ENCODE assay signal across 20 mouse cellular contexts in the genomic region with DNA sequence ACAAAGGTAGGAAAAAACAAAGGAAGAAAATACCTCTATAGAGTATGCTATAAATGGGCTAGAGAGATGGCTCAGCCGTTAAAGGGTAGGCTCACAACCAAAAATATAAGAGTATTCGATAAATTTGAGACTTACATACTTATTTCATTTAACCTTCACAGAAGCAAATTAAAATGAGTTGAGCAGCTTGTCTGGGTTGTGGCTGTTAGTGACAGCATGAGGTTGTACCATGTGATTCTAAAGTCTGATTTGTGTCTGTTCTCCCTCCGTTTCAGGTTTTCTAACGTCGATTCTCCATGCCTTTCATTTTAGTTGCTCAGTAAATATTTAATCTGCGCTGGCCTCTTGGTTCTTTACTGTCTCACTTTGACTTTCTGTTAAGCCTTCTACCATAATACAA. TPM values are rescaled to one million over a fixed set of nuclear protein-coding genes. Genes with fewer than 3 reads are reported as not detected.
DNase-seq lines count a peak whose midpoint lies in the region; TF ChIP-seq lines count a peak whose summit lies in the region.
"Had no signal": no experiment of that assay in that cellular context is flagged by ENCODE, and none has a peak within 500 bp of the region (broad histone marks: within the 10 kb centered on the region; RNA-seq: fewer than 3 reads in every experiment).

No protein-coding gene starts in this region.

- WGBS in macrophage (ENCODE audit: missing documents), result 28% methylated on average over 6 of the region's 6 CpGs

- intact Hi-C loops in gastrocnemius, adult 2 months (cut with DNase I), result no loop called here
- intact Hi-C loops in heart, postnatal 14 days (cut with DNase I), result no loop called here

- H3K27ac ChIP-seq in gastrocnemius, adult 2 months, result 0 out of 2 replicates have a peak overlapping the region, but pooled peaks have one; percentile 21
- peak overlapping the region; percentile 76; the same call in 1 of the 2 replicates for H3K27ac ChIP-seq in cortical plate, adult 2 months (ENCODE audit: insufficient read depth, low read length)
- H3K27ac ChIP-seq in macrophage, result peak overlapping the region; percentile 98
- H3K27ac ChIP-seq: embryonic facial prominence, embryonic 13.5 days; hindbrain, embryonic 12.5 days; limb, embryonic 13.5 days; lung, embryonic 15.5 days; neural tube, embryonic 15.5 days; stomach, postnatal 0 days had no signal

- no peak for DNase-seq in gastrocnemius, adult 2 months
- DNase-seq in gastrocnemius, postnatal 10 days, result no peak
- DNase-seq in 3134 (ENCODE audit: extremely low read depth, insufficient read length, low spot score), result peak; percentile 5
- DNase-seq in retina, postnatal 1 day, result no peak
- DNase-seq in heart, postnatal 14 days, result no peak
- DNase-seq: adrenal gland, adult 2 months; cerebellum, adult 9-11 months; kidney, postnatal 14 days; lung, postnatal 4 days; midbrain, embryonic 14.5 days; right cerebral cortex, postnatal 25 days had no signal

- H3K36me3 ChIP-seq in macrophage (ENCODE audit: inconsistent target), result peaks cover 25% of the 10 kb centered on the region; the same call in 1 of the 2 replicates
- H3K36me3 ChIP-seq: hindbrain, embryonic 12.5 days; lung, embryonic 15.5 days; neural tube, embryonic 15.5 days had no signal

- TF ChIP-seq POLR2A in cortical plate, adult 2 months (IDR thresholded peaks at IDR 0.05; ENCODE audit: extremely low read depth, insufficient read depth, low read length), result no peak

- peaks cover 7% of the 10 kb centered on the region for H3K4me1 ChIP-seq in cortical plate, adult 2 months (ENCODE audit: control insufficient read depth, insufficient read depth, low read length)
- H3K4me1 ChIP-seq: hindbrain, embryonic 12.5 days; limb, embryonic 13.5 days; neural tube, embryonic 15.5 days had no signal

- H3K79me2 ChIP-seq in macrophage (ENCODE audit: inconsistent target), result peaks cover 94% of the 10 kb centered on the region

- TF ChIP-seq CTCF in gastrocnemius, adult 2 months (IDR thresholded peaks at IDR 0.05), result no peak
- no peak for TF ChIP-seq CTCF in cortical plate, adult 2 months (IDR thresholded peaks at IDR 0.05; ENCODE audit: extremely low read depth, insufficient read depth, low read length)

- H3K4me3 ChIP-seq in gastrocnemius, adult 2 months, result no peak overlapping the region
- no peak overlapping the region for H3K4me3 ChIP-seq in cortical plate, adult 2 months (ENCODE audit: insufficient read depth, low read length)
- H3K4me3 ChIP-seq in macrophage (ENCODE audit: inconsistent target), result peak overlapping the region; percentile 10
- H3K4me3 ChIP-seq: embryonic facial prominence, embryonic 13.5 days; hindbrain, embryonic 12.5 days; limb, embryonic 13.5 days; lung, embryonic 15.5 days; neural tube, embryonic 15.5 days had no signal

RNA-seq across cellular contexts. Expression of a gene that starts 4.3 kb away (rescaled TPM):
- under 1 TPM; 0.45 to 0.46 TPM for total RNA-seq in gastrocnemius, adult 2 months (2021)
- total RNA-seq in gastrocnemius, postnatal 10 days (2021), result 1 to 10 TPM in 1 of 2 experiments, under 1 TPM in 1; 0.87 to 2.2 TPM
- polyA plus RNA-seq in cortical plate, adult 2 months (2012; rRNA removed), result 1.0 and 1.3 TPM in 2 replicates
- 100 to 1,000 TPM in 16 of 26 experiments, 10 to 100 TPM in 10; 11.0 to 220 (median 121) TPM for total RNA-seq in macrophage (2018; cell fraction: chromatin; rRNA removed)
- 100 to 1,000 TPM; 109 to 178 (median 145) TPM for total RNA-seq in macrophage (2018; cell fraction: cytosol; rRNA removed)
- total RNA-seq in macrophage (2018; cell fraction: nucleus; rRNA removed), result 100 to 1,000 TPM in 22 of 26 experiments, 10 to 100 TPM in 4; 35.6 to 316 (median 172) TPM
- 141 to 593 TPM (median 289 TPM) in 3 replicates for polyA plus RNA-seq in macrophage (2018)
- 1 to 10 TPM; 1.1 to 1.2 TPM for total RNA-seq in heart, postnatal 14 days (2021)
- polyA plus RNA-seq: midbrain, embryonic 14.5 days had no signal

RNA-seq across cellular contexts. Expression of a gene that starts 11.1 kb away (rescaled TPM):
- not detected for total RNA-seq in gastrocnemius, adult 2 months (2021)
- total RNA-seq in gastrocnemius, postnatal 10 days (2021), result under 1 TPM in 1 of 2 experiments, not detected in 1; 0.20 TPM
- 0.09 and 0.10 TPM in 2 replicates for polyA plus RNA-seq in cortical plate, adult 2 months (2012; rRNA removed)
- 10 to 100 TPM in 21 of 26 experiments, 1 to 10 TPM in 5; 2.7 to 35.0 (median 22.9) TPM for total RNA-seq in macrophage (2018; cell fraction: chromatin; rRNA removed)
- total RNA-seq in macrophage (2018; cell fraction: cytosol; rRNA removed), result 10 to 100 TPM in 25 of 26 experiments, 1 to 10 TPM in 1; 7.8 to 17.8 (median 14.0) TPM
- total RNA-seq in macrophage (2018; cell fraction: nucleus; rRNA removed), result 10 to 100 TPM in 24 of 26 experiments, 1 to 10 TPM in 2; 5.1 to 44.0 (median 21.8) TPM
- 12.0 to 26.9 TPM (median 22.2 TPM) in 3 replicates for polyA plus RNA-seq in macrophage (2018)
- total RNA-seq in heart, postnatal 14 days (2021), result under 1 TPM in 1 of 2 experiments, not detected in 1; 0.15 TPM

RNA-seq across cellular contexts. Expression of a gene that starts 11.1 kb away (rescaled TPM):
- total RNA-seq in gastrocnemius, adult 2 months (2021), result 1 to 10 TPM; 3.9 to 4.0 TPM
- total RNA-seq in gastrocnemius, postnatal 10 days (2021), result 1 to 10 TPM; 2.4 to 4.3 TPM
- polyA plus RNA-seq in cortical plate, adult 2 months (2012; rRNA removed), result 45.1 and 55.6 TPM in 2 replicates
- 100 to 1,000 TPM in 16 of 26 experiments, 10 to 100 TPM in 10; 15.8 to 244 (median 113) TPM for total RNA-seq in macrophage (2018; cell fraction: chromatin; rRNA removed)
- total RNA-seq in macrophage (2018; cell fraction: cytosol; rRNA removed), result 100 to 1,000 TPM; 334 to 519 (median 442) TPM
- 100 to 1,000 TPM in 25 of 26 experiments, 10 to 100 TPM in 1; 94.6 to 560 (median 329) TPM for total RNA-seq in macrophage (2018; cell fraction: nucleus; rRNA removed)
- polyA plus RNA-seq in macrophage (2018), result 439 to 590 TPM (median 443 TPM) in 3 replicates
- total RNA-seq in heart, postnatal 14 days (2021), result 1 to 10 TPM; 1.1 to 2.1 TPM

RNA-seq across cellular contexts. Expression of a gene that starts 15.4 kb away (rescaled TPM):
- not detected for total RNA-seq in gastrocnemius, adult 2 months (2021)
- total RNA-seq in gastrocnemius, postnatal 10 days (2021), result under 1 TPM; 0.09 to 0.11 TPM
- polyA plus RNA-seq in cortical plate, adult 2 months (2012; rRNA removed), result 175 and 183 TPM in 2 replicates
- total RNA-seq in macrophage (2018; cell fraction: chromatin; rRNA removed), result 1 to 10 TPM in 8 of 26 experiments, under 1 TPM in 11, not detected in 7; 0.30 to 2.5 (median 0.92) TPM
- under 1 TPM in 14 of 26 experiments, not detected in 12; 0.03 to 0.29 (median 0.07) TPM for total RNA-seq in macrophage (2018; cell fraction: cytosol; rRNA removed)
- total RNA-seq in macrophage (2018; cell fraction: nucleus; rRNA removed), result 1 to 10 TPM in 1 of 26 experiments, under 1 TPM in 18, not detected in 7; 0.21 to 1.2 (median 0.42) TPM
- 0.11 to 0.34 TPM in 2 of 3 replicates, not detected in the other for polyA plus RNA-seq in macrophage (2018)
- not detected for total RNA-seq in heart, postnatal 14 days (2021)
- total RNA-seq: gastrocnemius, postnatal 4 days had no signal

Comparison
In these comparisons a context has a peak if more than half of its experiments do, and no peak if none do; other contexts are left out.
1. H3K27ac ChIP-seq: peak in every context shown above with its lines; median percentile 98 in macrophage; 76 in cortical plate, adult 2 months; 21 in gastrocnemius, adult 2 months.